Mouse (Mus musculus) hindbrain, embryonic 16.5 days (tissue): Measurements from ENCODE around the gene Afap1. TPM values are rescaled to one million over a fixed set of nuclear protein-coding genes. Genes with fewer than 3 reads are reported as not detected.

Experiments used
- ATAC-seq: fragments of 200-750 bp; cut with Nextera tagmentation; 2 replicates; pipeline ENCODE4 v1.8.0; 2017; ENCODE audit warnings: moderate TSS enrichment, moderate library complexity
- H3K27ac ChIP-seq: fragments of 300-500 bp; sonication (generic); 2 replicates; pipeline ENCODE4 v1.5.1; 2014; ENCODE audit warnings: low read depth, mild to moderate bottlenecking, control low read depth, low read length, moderate library complexity
- H3K27me3 ChIP-seq: fragments of 300-500 bp; sonication (generic); replicated peaks from 2 replicates; pipeline ENCODE4 v1.6.1; 2014; ENCODE audit warnings: low read length; ENCODE audit not compliant: control insufficient read depth, insufficient read depth
- H3K36me3 ChIP-seq: fragments of 300-500 bp; sonication (generic); 2 replicates; pipeline ENCODE4 v1.6.1; 2014; ENCODE audit warnings: mild to moderate bottlenecking, low read length, moderate library complexity, mixed read lengths; ENCODE audit not compliant: control insufficient read depth, insufficient read depth
- H3K4me1 ChIP-seq: fragments of 300-500 bp; sonication (generic); 2 replicates; pipeline ENCODE4 v1.6.1; 2014; ENCODE audit warnings: low read depth, low read length; ENCODE audit not compliant: control insufficient read depth, insufficient read depth
- H3K4me2 ChIP-seq: fragments of 300-500 bp; sonication (generic); 2 replicates; pipeline ENCODE4 v1.6.1; 2014; ENCODE audit warnings: mild to moderate bottlenecking, low read length, control low read depth, moderate library complexity
- H3K4me3 ChIP-seq: fragments of 300-500 bp; sonication (generic); 2 replicates; pipeline ENCODE4 v1.5.1; 2014; ENCODE audit warnings: mild to moderate bottlenecking, low read length, control low read depth, moderate library complexity
- H3K9ac ChIP-seq: fragments of 300-500 bp; sonication (generic); 2 replicates; pipeline ENCODE4 v1.6.1; 2014; ENCODE audit warnings: low read depth, mild to moderate bottlenecking, control low read depth, low read length, moderate library complexity
- H3K9me3 ChIP-seq: fragments of 300-500 bp; sonication (generic); 2 replicates; pipeline ENCODE4 v1.6.1; 2014; ENCODE audit warnings: mild to moderate bottlenecking, low read length, moderate library complexity; ENCODE audit not compliant: control insufficient read depth
- WGBS: fragments of 180-500 bp; shearing (Covaris S2); extraction: QIAGEN DNeasy Blood & Tissue Kit; methylation state at CpG from one replicate; pipeline ENCODE4 v1.1.7; 2014; 5-methylcytosine and 5-hydroxymethylcytosine counted together
- polyA plus RNA-seq: library from polyadenylated mRNA; unstranded; fragments of >200 nt; fragmentation: Nextera tagmentation; extraction: Ambion mirVana; gene quantifications from 2 replicates; pipeline ENCODE4 v1.2.1, GENCODE M21; 2015

Gene Afap1
- polyA plus RNA-seq, result 54.8 and 69.4 TPM in 2 replicates

- peak within 1 kb of the TSS; percentile 97 for H3K4me3 ChIP-seq
- no peaks in the 10 kb centered on the region for H3K9me3 ChIP-seq
- H3K9ac ChIP-seq, result peak within 1 kb of the TSS; percentile 98
- H3K27me3 ChIP-seq, result no peaks in the 10 kb centered on the region
- peak; percentile 94 for ATAC-seq
- H3K4me1 ChIP-seq, result peaks cover 38% of the 10 kb centered on the region
- no peaks in the 10 kb centered on the region for H3K36me3 ChIP-seq
- peak within 1 kb of the TSS; percentile 91 for H3K4me2 ChIP-seq
- under 1% methylated on average over 49 of the region's 49 CpGs for WGBS
- H3K27ac ChIP-seq, result peak within 1 kb of the TSS; percentile 82
These were observed at the start of gene Afap1 for GRCm38 (mm10) chr5:35893093-35893804. Gene Afap1 (plus strand): TSS chr5:35893319.

GRCm38 (mm10) chr5:35851485-35851884 lies 41.6 kb upstream of the Afap1 start:
- Histone ChIP-seq H3K4me1 (no peaks in the 10 kb centered on the region), H3K36me3 (no peaks in the 10 kb centered on the region), H3K4me2 (no peak overlapping the region), H3K4me3 (no peak overlapping the region), H3K9me3 (no peaks in the 10 kb centered on the region), H3K27me3 (no peaks in the 10 kb centered on the region), H3K27ac (no peak overlapping the region), H3K9ac (no peak overlapping the region)
- WGBS, result 52% methylated on average over 5 of the region's 5 CpGs
- no peak for ATAC-seq

GRCm38 (mm10) chr5:35853463-35853862 lies 39.7 kb upstream of the Afap1 start:
- H3K36me3 ChIP-seq, result no peaks in the 10 kb centered on the region
- H3K27ac ChIP-seq, result no peak overlapping the region
- no peaks in the 10 kb centered on the region for H3K9me3 ChIP-seq
- ATAC-seq, result no peak
- no peak overlapping the region for H3K4me3 ChIP-seq
- no peaks in the 10 kb centered on the region for H3K27me3 ChIP-seq
- H3K4me2 ChIP-seq, result no peak overlapping the region
- WGBS, result 74% methylated on average over 4 of the region's 4 CpGs
- H3K4me1 ChIP-seq, result no peaks in the 10 kb centered on the region
- no peak overlapping the region for H3K9ac ChIP-seq

DNA sequence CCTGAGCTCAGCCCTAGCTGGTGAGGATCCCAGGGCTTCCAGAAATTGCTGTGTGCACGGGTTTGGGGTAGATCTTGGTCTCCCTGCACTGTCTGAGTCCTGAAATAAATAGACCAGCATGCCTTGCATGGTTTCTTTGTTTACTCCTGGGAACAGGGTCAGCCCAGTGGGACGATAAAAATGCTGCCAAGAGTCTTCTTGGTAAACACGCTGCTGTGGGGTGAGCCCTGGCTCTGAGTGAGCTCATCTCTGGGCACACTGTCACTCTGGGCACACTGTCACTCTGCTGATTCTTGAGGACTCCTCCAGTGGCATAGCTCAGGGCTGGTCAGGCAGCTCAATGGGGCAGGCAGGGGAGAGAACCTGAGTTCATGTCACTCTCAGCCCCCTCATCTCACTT lies 36.9 kb upstream of the Afap1 start:
- Histone ChIP-seq H3K4me2 (no peak overlapping the region), H3K4me3 (no peak overlapping the region), H3K27ac (no peak overlapping the region), H3K9me3 (no peaks in the 10 kb centered on the region), H3K9ac (no peak overlapping the region), H3K27me3 (no peaks in the 10 kb centered on the region), H3K36me3 (no peaks in the 10 kb centered on the region), H3K4me1 (no peaks in the 10 kb centered on the region)
- 28% methylated on average over 3 of the region's 3 CpGs for WGBS
- peak; percentile 55; the same call in 1 of the 2 replicates for ATAC-seq

- no peak overlapping the region for H3K4me3 ChIP-seq
- H3K27ac ChIP-seq, result no peak overlapping the region
- H3K4me1 ChIP-seq, result no peaks in the 10 kb centered on the region
- no peak overlapping the region for H3K4me2 ChIP-seq
- no peaks in the 10 kb centered on the region for H3K9me3 ChIP-seq
- 15% methylated on average over 6 of the region's 6 CpGs for WGBS
- H3K9ac ChIP-seq, result no peak overlapping the region
- no peaks in the 10 kb centered on the region for H3K36me3 ChIP-seq
- peak; percentile 9; the same call in 1 of the 2 replicates for ATAC-seq
- H3K27me3 ChIP-seq, result no peaks in the 10 kb centered on the region
These were observed 35.0 kb upstream of the Afap1 start for GRCm38 (mm10) chr5:35858069-35858468.

DNA sequence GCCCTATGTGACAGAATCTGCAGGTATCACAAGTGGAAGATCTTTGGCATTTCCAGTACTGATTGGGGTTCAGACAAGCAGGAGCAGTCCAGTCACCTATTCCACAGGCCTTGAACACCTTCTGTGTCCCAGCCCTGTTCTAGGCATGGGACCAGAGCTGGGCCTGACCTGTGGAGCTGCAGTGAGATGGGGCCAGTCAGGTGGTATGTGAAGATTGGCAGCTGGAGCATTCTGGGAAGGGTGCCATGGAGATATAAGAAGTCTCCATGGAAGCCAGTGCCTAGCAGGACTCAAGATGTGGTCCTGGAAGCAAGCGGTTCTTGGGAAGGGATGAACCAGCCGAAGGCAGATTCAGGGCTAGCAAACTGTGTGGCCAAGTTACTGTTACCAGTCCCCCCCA lies 31.7 kb upstream of the Afap1 start:
- Histone ChIP-seq H3K36me3 (no peaks in the 10 kb centered on the region), H3K9ac (no peak overlapping the region), H3K4me2 (no peak overlapping the region), H3K27ac (no peak overlapping the region), H3K27me3 (no peaks in the 10 kb centered on the region), H3K4me1 (no peaks in the 10 kb centered on the region), H3K4me3 (no peak overlapping the region), H3K9me3 (no peaks in the 10 kb centered on the region)
- WGBS, result 83% methylated on average over 2 of the region's 2 CpGs
- no peak for ATAC-seq

GRCm38 (mm10) chr5:35869973-35870372 lies 23.1 kb upstream of the Afap1 start:
- ATAC-seq, result no peak
- H3K9ac ChIP-seq, result no peak overlapping the region
- H3K4me2 ChIP-seq, result no peak overlapping the region
- no peaks in the 10 kb centered on the region for H3K36me3 ChIP-seq
- no peaks in the 10 kb centered on the region for H3K4me1 ChIP-seq
- no peak overlapping the region for H3K27ac ChIP-seq
- no peak overlapping the region for H3K4me3 ChIP-seq
- H3K27me3 ChIP-seq, result no peaks in the 10 kb centered on the region
- 86% methylated on average over 4 of the region's 4 CpGs for WGBS
- H3K9me3 ChIP-seq, result no peaks in the 10 kb centered on the region

GRCm38 (mm10) chr5:35870408-35871012 lies 22.6 kb upstream of the Afap1 start:
- Histone ChIP-seq H3K27ac (no peak overlapping the region), H3K4me1 (no peaks in the 10 kb centered on the region), H3K4me2 (no peak overlapping the region), H3K4me3 (no peak overlapping the region), H3K9me3 (no peaks in the 10 kb centered on the region), H3K36me3 (no peaks in the 10 kb centered on the region), H3K9ac (no peak overlapping the region), H3K27me3 (no peaks in the 10 kb centered on the region)
- 62% methylated on average over 8 of the region's 8 CpGs for WGBS
- ATAC-seq, result peak; percentile 80

DNA sequence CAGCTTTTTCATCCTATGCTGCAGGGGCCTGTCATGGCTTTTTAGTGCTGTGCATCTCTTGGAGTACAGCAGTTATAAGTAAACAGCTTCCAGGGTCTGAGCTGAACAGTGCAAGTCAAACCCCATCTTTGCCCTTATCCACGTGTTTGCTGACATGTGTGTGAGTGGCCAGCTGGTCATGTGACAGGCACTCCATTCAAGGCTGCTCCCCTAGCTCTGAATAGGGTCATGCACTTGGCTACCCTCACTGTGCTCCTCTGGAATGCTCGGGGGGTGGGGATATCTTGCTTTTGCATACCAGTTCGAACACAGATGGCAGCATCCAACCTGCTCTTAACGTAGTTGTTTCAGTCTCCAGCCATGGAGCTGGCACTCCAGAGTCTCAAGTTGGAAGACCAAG lies 19.7 kb upstream of the Afap1 start:
- H3K27me3 ChIP-seq, result no peaks in the 10 kb centered on the region
- no peak for ATAC-seq
- WGBS, result 22% methylated on average over 4 of the region's 4 CpGs
- H3K9ac ChIP-seq, result no peak overlapping the region
- H3K27ac ChIP-seq, result no peak overlapping the region
- no peaks in the 10 kb centered on the region for H3K36me3 ChIP-seq
- no peak overlapping the region for H3K4me3 ChIP-seq
- no peaks in the 10 kb centered on the region for H3K9me3 ChIP-seq
- no peaks in the 10 kb centered on the region for H3K4me1 ChIP-seq
- no peak overlapping the region for H3K4me2 ChIP-seq
